Mouse (Mus musculus) hindbrain, embryonic 16.5 days (tissue): ENCODE measurements around the gene Paqr5. TPM values are rescaled to one million over a fixed set of nuclear protein-coding genes. Genes with fewer than 3 reads are reported as not detected.

Experiments
- ATAC-seq: fragments of 200-750 bp; cut with Nextera tagmentation; 2 replicates; pipeline ENCODE4 v1.8.0; 2017; ENCODE audit warnings: moderate TSS enrichment, moderate library complexity
- H3K27ac ChIP-seq: fragments of 300-500 bp; sonication (generic); 2 replicates; pipeline ENCODE4 v1.5.1; 2014; ENCODE audit warnings: low read depth, mild to moderate bottlenecking, control low read depth, low read length, moderate library complexity
- H3K27me3 ChIP-seq: fragments of 300-500 bp; sonication (generic); replicated peaks from 2 replicates; pipeline ENCODE4 v1.6.1; 2014; ENCODE audit warnings: low read length; ENCODE audit not compliant: control insufficient read depth, insufficient read depth
- H3K36me3 ChIP-seq: fragments of 300-500 bp; sonication (generic); 2 replicates; pipeline ENCODE4 v1.6.1; 2014; ENCODE audit warnings: mild to moderate bottlenecking, low read length, moderate library complexity, mixed read lengths; ENCODE audit not compliant: control insufficient read depth, insufficient read depth
- H3K4me1 ChIP-seq: fragments of 300-500 bp; sonication (generic); 2 replicates; pipeline ENCODE4 v1.6.1; 2014; ENCODE audit warnings: low read depth, low read length; ENCODE audit not compliant: control insufficient read depth, insufficient read depth
- H3K4me2 ChIP-seq: fragments of 300-500 bp; sonication (generic); 2 replicates; pipeline ENCODE4 v1.6.1; 2014; ENCODE audit warnings: mild to moderate bottlenecking, low read length, control low read depth, moderate library complexity
- H3K4me3 ChIP-seq: fragments of 300-500 bp; sonication (generic); 2 replicates; pipeline ENCODE4 v1.5.1; 2014; ENCODE audit warnings: mild to moderate bottlenecking, low read length, control low read depth, moderate library complexity
- H3K9ac ChIP-seq: fragments of 300-500 bp; sonication (generic); 2 replicates; pipeline ENCODE4 v1.6.1; 2014; ENCODE audit warnings: low read depth, mild to moderate bottlenecking, control low read depth, low read length, moderate library complexity
- H3K9me3 ChIP-seq: fragments of 300-500 bp; sonication (generic); 2 replicates; pipeline ENCODE4 v1.6.1; 2014; ENCODE audit warnings: mild to moderate bottlenecking, low read length, moderate library complexity; ENCODE audit not compliant: control insufficient read depth
- WGBS: fragments of 180-500 bp; shearing (Covaris S2); extraction: QIAGEN DNeasy Blood & Tissue Kit; methylation state at CpG from one replicate; pipeline ENCODE4 v1.1.7; 2014; 5-methylcytosine and 5-hydroxymethylcytosine counted together
- polyA plus RNA-seq: library from polyadenylated mRNA; unstranded; fragments of >200 nt; fragmentation: Nextera tagmentation; extraction: Ambion mirVana; gene quantifications from 2 replicates; pipeline ENCODE4 v1.2.1, GENCODE M21; 2015

Gene Paqr5
- polyA plus RNA-seq, 1 experiment from 2014 or later, result 0.64 TPM

- Histone ChIP-seq H3K36me3 (no peaks in the 10 kb centered on the region), H3K9ac (no peak overlapping the region), H3K27me3 (no peaks in the 10 kb centered on the region), H3K4me2 (no peak overlapping the region), H3K9me3 (no peaks in the 10 kb centered on the region), H3K4me1 (peaks cover 4% of the 10 kb centered on the region), H3K27ac (no peak overlapping the region), H3K4me3 (no peak overlapping the region)
- no peak for ATAC-seq
- WGBS, result 55% methylated on average over 7 of the region's 7 CpGs
Observed at GRCm38 (mm10) chr9:61952241-61952640, 74.4 kb downstream of the Paqr5 start.

DNA sequence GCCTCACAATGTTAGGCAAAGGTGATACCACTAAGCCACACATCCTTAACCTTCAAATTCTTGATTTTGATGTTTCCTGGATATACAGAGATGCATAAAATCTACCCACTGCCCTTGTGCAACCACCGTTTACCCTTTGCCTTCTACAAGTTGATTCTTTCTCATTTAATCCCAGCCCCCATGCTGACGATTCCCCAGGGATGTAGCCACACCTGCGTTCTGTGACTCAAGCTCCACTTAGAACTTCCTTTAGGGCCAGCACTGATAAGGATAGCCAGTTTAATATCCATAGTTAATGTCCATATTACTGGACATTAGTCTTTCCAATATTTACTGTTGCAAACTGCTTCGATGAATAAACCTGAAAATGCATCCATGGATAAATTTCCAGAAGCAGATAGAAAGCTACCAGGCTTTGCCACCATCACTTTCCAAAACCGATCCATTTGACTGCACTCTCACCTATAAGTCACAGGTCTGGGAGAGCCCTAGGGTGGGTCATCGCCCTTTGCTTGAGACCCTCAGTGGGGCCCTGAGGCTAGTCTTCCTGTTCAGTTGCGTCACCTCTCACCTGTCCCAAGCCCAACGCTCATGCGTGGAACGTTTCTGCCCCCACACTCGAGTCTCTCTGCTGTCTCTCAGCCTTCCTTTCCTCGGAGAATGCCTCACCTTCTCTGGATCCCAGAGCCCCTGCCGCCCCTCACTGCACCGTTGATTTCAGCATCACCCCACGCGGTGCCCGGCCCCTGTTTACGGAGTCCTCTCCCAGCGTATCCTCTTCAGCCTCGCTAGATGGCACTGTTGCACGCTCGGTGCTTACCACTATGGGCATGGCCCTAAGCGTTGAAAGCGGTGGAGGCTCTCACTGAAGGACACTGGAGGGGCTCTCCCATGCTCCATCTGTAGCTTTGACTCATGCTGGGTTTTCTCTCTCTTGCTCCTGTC lies 79.0 kb downstream of the Paqr5 start:
- ATAC-seq, result peak; percentile 85
- H3K27me3 ChIP-seq, result no peaks in the 10 kb centered on the region
- H3K4me3 ChIP-seq, result peak overlapping the region; percentile 78
- H3K4me2 ChIP-seq, result peak overlapping the region; percentile 100
- no peaks in the 10 kb centered on the region for H3K9me3 ChIP-seq
- no peaks in the 10 kb centered on the region for H3K36me3 ChIP-seq
- H3K4me1 ChIP-seq, result peaks cover 4% of the 10 kb centered on the region
- 8% methylated on average over 24 of the region's 24 CpGs for WGBS
- peak overlapping the region; percentile 19 for H3K9ac ChIP-seq
- no peak overlapping the region for H3K27ac ChIP-seq

- WGBS, result under 1% methylated on average over 32 of the region's 44 CpGs
- H3K27ac ChIP-seq, result peak within 1 kb of the TSS; percentile 61; the same call in 1 of the 2 replicates
Observed at GRCm38 (mm10) chr9:61946623-61947401, 79.8 kb downstream of the Paqr5 start, which contains the start of gene Kif23. Gene Kif23 (minus strand): TSS chr9:61946774.

DNA sequence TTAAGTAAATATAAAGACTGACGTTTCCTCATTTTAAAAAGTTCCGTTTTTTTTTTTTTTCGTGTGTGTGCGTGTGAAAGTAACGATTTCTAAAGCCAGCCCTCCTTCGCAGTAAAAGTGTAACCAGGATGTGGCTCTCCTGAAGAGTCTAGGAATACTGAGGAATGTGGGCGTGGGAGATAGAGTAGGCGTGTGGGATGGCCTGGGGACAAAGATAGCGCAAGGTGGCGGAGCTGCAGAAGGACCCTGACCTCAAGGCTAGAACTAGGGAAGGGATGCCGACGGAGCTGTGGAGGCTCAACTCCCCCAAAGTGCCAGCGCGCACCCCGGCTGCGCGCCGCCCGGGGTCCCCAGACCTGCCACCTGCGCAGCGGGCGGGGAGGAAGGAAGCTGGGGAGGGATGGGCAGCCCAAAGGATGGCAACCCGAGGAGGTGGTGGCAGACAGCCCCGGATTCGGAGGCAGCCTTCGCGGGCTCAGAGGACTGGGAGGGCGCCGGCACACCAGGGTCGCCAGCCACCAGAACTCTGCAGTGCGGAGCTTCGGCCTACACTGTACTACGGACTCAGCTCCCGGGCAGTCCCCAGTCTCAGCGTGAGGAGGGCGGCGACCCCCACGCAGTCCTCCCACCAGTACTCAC lies 80.6 kb downstream of the Paqr5 start:
- Histone ChIP-seq H3K36me3 (no peaks in the 10 kb centered on the region), H3K4me2 (peak overlapping the region; percentile 100), H3K9ac (peak overlapping the region; percentile 71), H3K27me3 (no peaks in the 10 kb centered on the region), H3K27ac (peak overlapping the region; percentile 61; the same call in 1 of the 2 replicates), H3K9me3 (no peaks in the 10 kb centered on the region), H3K4me3 (peak overlapping the region; percentile 78), H3K4me1 (peaks cover 4% of the 10 kb centered on the region)
- under 1% methylated on average over 29 of the region's 38 CpGs for WGBS
- ATAC-seq, result peak; percentile 89

More at GRCm38 (mm10) chr9:61946623-61947401, 79.8 kb downstream of the Paqr5 start, which contains the start of gene Kif23:
- Histone ChIP-seq H3K4me1 (peaks cover 4% of the 10 kb centered on the region), H3K9ac (peak within 1 kb of the TSS; percentile 71), H3K27me3 (no peaks in the 10 kb centered on the region), H3K4me3 (peak within 1 kb of the TSS; percentile 78), H3K36me3 (no peaks in the 10 kb centered on the region), H3K9me3 (no peaks in the 10 kb centered on the region), H3K4me2 (peak within 1 kb of the TSS; percentile 100)
- peak; percentile 93 for ATAC-seq

DNA sequence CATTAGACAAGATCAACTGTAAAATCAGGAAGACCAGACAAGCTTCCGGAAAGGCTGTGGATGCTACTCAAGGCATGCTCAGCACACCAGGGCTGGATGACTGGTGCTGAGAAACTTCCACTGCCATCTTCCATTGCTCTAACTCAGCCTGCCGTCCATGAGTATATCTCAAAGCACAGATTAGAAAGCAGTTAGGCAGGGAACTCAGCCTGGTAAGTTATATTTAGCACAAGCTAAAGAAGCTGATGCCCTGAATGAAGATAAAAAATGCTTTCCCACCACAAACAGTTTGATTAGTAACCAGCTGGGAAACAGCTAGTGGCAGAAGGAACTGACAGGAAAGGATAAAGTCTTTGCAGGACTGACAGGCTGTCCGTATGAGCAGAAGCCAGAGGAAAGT lies 85.6 kb downstream of the Paqr5 start:
- Histone ChIP-seq H3K27ac (no peak overlapping the region), H3K9ac (no peak overlapping the region), H3K4me1 (no peaks in the 10 kb centered on the region; the same call in 1 of the 2 replicates), H3K27me3 (no peaks in the 10 kb centered on the region), H3K4me3 (no peak overlapping the region), H3K4me2 (no peak overlapping the region), H3K9me3 (no peaks in the 10 kb centered on the region), H3K36me3 (no peaks in the 10 kb centered on the region)
- ATAC-seq, result no peak
- WGBS, result 90% methylated on average over 3 of the region's 3 CpGs

DNA sequence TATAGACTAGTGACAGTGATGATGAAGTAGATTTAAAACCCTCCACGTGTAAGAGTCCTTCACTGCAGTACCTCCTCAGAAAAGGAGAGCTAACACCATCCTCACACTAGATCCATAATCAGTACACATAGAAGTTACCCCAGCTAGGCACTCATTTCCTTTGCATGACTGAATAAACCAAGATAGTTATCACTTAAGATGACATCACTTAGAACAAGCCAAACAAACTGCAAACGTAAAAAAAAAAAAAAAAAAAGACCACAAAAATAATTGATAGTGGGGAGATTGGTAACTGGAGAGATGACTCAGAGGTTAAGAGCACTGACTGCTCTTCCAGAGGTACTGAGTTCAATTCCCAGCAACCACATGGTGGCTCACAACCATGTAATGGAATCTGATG lies 93.3 kb downstream of the Paqr5 start:
- H3K9ac ChIP-seq, result no peak overlapping the region
- no peak overlapping the region for H3K4me2 ChIP-seq
- H3K27me3 ChIP-seq, result no peaks in the 10 kb centered on the region
- no peaks in the 10 kb centered on the region for H3K9me3 ChIP-seq
- no peak overlapping the region for H3K27ac ChIP-seq
- ATAC-seq, result no peak
- H3K4me1 ChIP-seq, result no peaks in the 10 kb centered on the region
- 81% methylated on average over 2 of the region's 2 CpGs for WGBS
- H3K36me3 ChIP-seq, result no peaks in the 10 kb centered on the region
- H3K4me3 ChIP-seq, result no peak overlapping the region

DNA sequence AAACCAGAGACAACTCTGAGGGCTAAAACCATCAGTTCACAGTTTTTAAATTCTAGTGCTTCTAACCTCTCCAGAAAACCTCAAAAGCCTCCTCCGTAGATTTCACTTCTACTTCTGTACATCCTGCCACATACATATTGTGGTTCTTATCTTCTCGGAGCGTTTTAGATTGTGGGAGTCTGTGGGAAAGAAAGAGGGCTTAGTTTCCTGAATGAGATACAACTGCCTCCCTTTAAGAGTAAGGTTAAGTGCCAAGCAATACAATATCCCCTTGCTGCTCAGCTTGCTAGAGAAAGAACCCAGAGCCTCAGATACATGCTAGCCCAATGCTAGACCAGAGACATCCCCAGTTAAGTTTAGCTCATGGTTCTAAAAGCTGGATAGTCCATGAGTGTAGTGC lies 94.6 kb downstream of the Paqr5 start:
- 93% methylated on average over 3 of the region's 3 CpGs for WGBS
- Histone ChIP-seq H3K9ac (no peak overlapping the region), H3K9me3 (no peaks in the 10 kb centered on the region), H3K36me3 (no peaks in the 10 kb centered on the region), H3K4me1 (no peaks in the 10 kb centered on the region), H3K27me3 (no peaks in the 10 kb centered on the region), H3K27ac (no peak overlapping the region), H3K4me2 (no peak overlapping the region), H3K4me3 (no peak overlapping the region)
- no peak for ATAC-seq

DNA sequence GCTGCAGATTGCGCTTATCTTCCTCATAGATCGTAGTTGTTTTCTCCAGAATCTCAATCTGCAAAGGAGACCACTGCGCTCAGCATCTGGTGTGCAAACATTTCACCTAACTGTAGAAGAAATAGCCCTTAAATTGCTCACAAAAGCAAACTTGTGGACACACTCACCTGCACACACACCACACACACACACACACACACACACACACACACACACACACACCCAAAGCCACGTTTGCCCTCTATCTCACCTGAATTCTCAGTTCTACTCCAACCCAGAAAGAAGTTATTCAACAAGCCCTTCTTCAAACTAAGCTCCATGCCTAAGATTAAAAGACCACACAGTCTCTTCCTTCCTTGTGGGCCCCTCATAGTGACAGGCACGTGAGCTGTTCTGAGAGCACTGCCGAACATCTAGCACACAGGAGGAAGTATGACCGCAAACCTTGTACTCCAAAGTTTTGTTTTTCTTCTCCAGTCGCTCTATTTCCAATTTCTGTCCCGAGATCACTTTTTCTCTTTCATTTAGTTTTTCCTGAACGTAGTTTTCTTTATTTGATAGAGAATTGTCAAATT lies 101.5 kb downstream of the Paqr5 start:
- H3K4me2 ChIP-seq, result no peak overlapping the region
- no peaks in the 10 kb centered on the region for H3K36me3 ChIP-seq
- H3K27ac ChIP-seq, result no peak overlapping the region
- H3K9me3 ChIP-seq, result no peaks in the 10 kb centered on the region
- H3K27me3 ChIP-seq, result no peaks in the 10 kb centered on the region
- no peak overlapping the region for H3K9ac ChIP-seq
- no peaks in the 10 kb centered on the region for H3K4me1 ChIP-seq
- 94% methylated on average over 10 of the region's 10 CpGs for WGBS
- H3K4me3 ChIP-seq, result no peak overlapping the region
- no peak for ATAC-seq
